Mouse (Mus musculus): ENCODE measurements around the gene Vmp1.

DNA sequence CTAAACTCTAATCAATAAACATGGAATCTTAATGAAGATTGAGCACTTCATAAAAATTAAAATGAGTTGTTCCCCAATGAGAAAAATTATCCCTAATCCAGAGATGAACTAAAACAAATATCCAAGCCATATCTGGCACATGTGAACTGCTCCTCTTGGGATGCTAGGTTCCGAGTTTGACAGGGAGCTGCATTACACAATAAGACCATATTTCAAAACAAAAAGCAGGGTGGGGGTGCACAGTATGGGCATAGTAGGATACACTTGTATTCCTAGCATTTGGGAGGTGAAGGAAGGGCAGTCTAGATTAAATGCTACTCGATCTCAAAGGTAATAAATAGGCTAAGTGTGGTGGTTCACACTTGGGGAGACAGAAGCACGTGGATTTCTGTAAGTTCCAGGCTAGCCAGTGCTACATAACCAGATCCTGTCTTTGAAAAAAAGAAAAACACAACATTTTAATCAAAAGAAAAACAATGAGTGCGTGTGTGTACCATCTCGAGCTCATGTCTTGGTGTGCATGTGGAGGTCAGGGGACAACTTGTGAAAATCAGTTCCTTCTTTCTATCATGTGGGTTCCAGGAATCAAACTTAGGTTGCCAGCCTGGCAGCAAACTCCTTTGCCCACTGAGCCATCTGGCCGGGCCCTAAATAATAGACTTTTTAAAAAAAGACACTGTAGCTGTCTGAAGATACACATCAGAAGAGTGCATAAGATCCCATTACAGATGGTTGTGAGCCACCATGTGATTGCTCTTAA lies 143.7 kb downstream of the Vmp1 start:
- TF ChIP-seq CTCF (IDR thresholded peaks at IDR 0.05; ENCODE audit: insufficient read depth, low read depth, low read length) (no peak), POLR2A (IDR thresholded peaks at IDR 0.05; ENCODE audit: insufficient read depth, low read depth, low read length) (no peak)
